Mouse (Mus musculus) megakaryocyte, embryonic 14.5 days (primary cell): Measurements from ENCODE around the gene Traf2.

Source experiments
- FLI1 ChIP-seq: IDR thresholded peaks from 2 replicates; pipeline ENCODE4 v1.6.1; 2012; ENCODE audit warnings: low read length, inconsistent platforms, mixed read lengths
- GATA1 ChIP-seq: IDR thresholded peaks from 3 replicates; pipeline ENCODE4 v1.6.1; 2012; ENCODE audit warnings: mixed read lengths, low read length, inconsistent platforms, borderline replicate concordance

DNA sequence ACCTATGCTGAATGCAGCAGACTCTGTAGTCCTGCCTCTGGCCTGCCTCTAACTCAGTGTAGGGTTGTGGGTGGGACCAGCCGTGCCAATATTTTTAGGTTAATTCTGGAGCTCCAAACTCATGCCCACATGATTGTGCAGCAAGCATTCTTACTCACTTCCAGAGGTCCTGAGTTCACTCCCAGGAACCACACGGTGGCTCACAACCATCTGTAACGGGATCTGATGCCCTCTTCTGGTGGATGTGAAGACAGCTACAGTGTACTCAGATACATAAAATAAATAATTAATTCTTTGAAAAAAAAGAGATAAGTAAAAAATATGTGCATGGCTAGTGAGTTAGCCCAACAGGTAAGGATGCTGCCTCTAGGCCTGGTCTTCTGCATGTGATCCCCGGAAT lies 50.3 kb downstream of the Traf2 start:
- TF ChIP-seq FLI1 (no peak), GATA1 (no peak)
